Comparison of ENCODE assay signal across 8 mouse cellular contexts in the genomic region with DNA sequence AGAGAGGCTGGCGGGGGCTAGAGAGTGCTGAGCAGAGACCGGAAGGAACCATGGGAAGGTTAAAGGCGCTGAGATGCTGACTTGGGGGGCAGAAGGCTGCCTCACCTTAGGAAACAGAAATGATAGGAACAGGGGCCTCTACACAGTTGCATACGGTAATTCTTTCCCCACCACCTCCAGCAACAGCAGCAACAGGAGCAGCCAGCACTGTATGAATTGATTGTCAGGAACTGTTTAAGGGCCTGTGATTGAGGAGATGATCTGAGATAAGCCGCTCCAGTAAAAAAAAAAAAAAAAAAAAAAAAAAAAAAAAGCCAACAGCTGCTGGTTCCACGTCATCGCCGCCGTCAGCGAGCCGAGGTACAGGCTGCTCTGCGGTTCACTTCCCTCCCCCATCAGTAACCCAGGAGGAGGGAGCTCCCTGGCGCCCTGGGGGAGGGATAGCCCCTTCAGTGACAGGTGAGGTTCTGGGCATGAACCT.
DNase-seq lines count a peak whose midpoint lies in the region; ATAC-seq and TF ChIP-seq lines count a peak whose summit lies in the region.

No protein-coding gene starts in this region.

- H3K36me3 ChIP-seq in forebrain, embryonic 16.5 days (ENCODE audit: control insufficient read depth, insufficient read depth): no peaks in the 10 kb centered on the region
- H3K36me3 ChIP-seq in lung, postnatal 0 days (ENCODE audit: insufficient read depth, low read length): no peaks in the 10 kb centered on the region

- H3K4me1 ChIP-seq in forebrain, embryonic 16.5 days (replicated peaks; ENCODE audit: control insufficient read depth, insufficient read depth, low read length): peaks cover 15% of the 10 kb centered on the region
- no peaks in the 10 kb centered on the region for H3K4me1 ChIP-seq in lung, postnatal 0 days (ENCODE audit: insufficient read depth, low read depth, low read length)

- peak; percentile 43 to 52 for DNase-seq in adrenal gland, adult (ENCODE audit: inconsistent age in 2 of 2, low spot score in 1 of 2)
- DNase-seq in adrenal gland, postnatal 4 days (ENCODE audit: low spot score in 2 of 2): no peak
- peak; percentile 57 for DNase-seq in ZHBTc4 (ENCODE audit: low read depth, low spot score)
- DNase-seq in layer of hippocampus, postnatal 10 days (ENCODE audit: low spot score in 2 of 2): peak; percentile 51 to 59
- peak; percentile 45 for DNase-seq in lung, postnatal 0 days (ENCODE audit: low spot score)
- peak; percentile 86 for DNase-seq in retina, postnatal 1 day
- no peak for DNase-seq in cerebellum, adult 9-11 months

- peak overlapping the region; percentile 59 for H3K9ac ChIP-seq in forebrain, embryonic 16.5 days (replicated peaks; ENCODE audit: low read depth, low read length)
- no peak overlapping the region for H3K9ac ChIP-seq in lung, postnatal 0 days (replicated peaks; ENCODE audit: low read depth)

- peak; percentile 81 for ATAC-seq in forebrain, embryonic 16.5 days
- peak; percentile 46; the same call in 1 of the 2 replicates for ATAC-seq in lung, postnatal 0 days

- H3K4me2 ChIP-seq in forebrain, embryonic 16.5 days (ENCODE audit: low read length): peak overlapping the region; percentile 80
- H3K4me2 ChIP-seq in lung, postnatal 0 days (replicated peaks; ENCODE audit: low read depth, low read length): peak overlapping the region; percentile 28; the same call in 1 of the 2 replicates

- WGBS in forebrain, embryonic 16.5 days: 1% methylated on average over 13 of the region's 13 CpGs
- 1% methylated on average over 13 of the region's 13 CpGs for WGBS in lung, postnatal 0 days

- H3K27ac ChIP-seq in forebrain, embryonic 16.5 days (ENCODE audit: low read length): peak overlapping the region; percentile 53
- no peak overlapping the region for H3K27ac ChIP-seq in lung, postnatal 0 days (ENCODE audit: low read length)

- no peaks in the 10 kb centered on the region for H3K9me3 ChIP-seq in forebrain, embryonic 16.5 days (ENCODE audit: control insufficient read depth, low read length)
- H3K9me3 ChIP-seq in lung, postnatal 0 days (ENCODE audit: low read length): no peaks in the 10 kb centered on the region

- no peak for TF ChIP-seq CTCF in lung, postnatal 0 days (IDR thresholded peaks at IDR 0.05)

- 0 out of 2 replicates have a peak, but pooled peaks cover 2% of the 10 kb centered on the region for H3K27me3 ChIP-seq in forebrain, embryonic 16.5 days (replicated peaks; ENCODE audit: control insufficient read depth, insufficient read depth, low read length)
- no peaks in the 10 kb centered on the region for H3K27me3 ChIP-seq in lung, postnatal 0 days (replicated peaks; ENCODE audit: insufficient read depth, low read length)

- H3K4me3 ChIP-seq in forebrain, embryonic 16.5 days (replicated peaks; ENCODE audit: low read length): peak overlapping the region; percentile 43
- 0 out of 2 replicates have a peak overlapping the region, but pooled peaks have one; percentile 12 for H3K4me3 ChIP-seq in lung, postnatal 0 days (ENCODE audit: low read depth, low read length)

- TF ChIP-seq EP300 in lung, postnatal 0 days (IDR thresholded peaks at IDR 0.05): no peak

Comparison
In these comparisons a context has a peak if more than half of its experiments do, and no peak if none do; other contexts are left out.
1. DNase-seq: peak in adrenal gland, adult (2 of 2), ZHBTc4 (single experiment), layer of hippocampus, postnatal 10 days (2 of 2), lung, postnatal 0 days (single experiment) and retina, postnatal 1 day (single experiment); none in adrenal gland, postnatal 4 days (0 of 2) and cerebellum, adult 9-11 months (single experiment).